Mouse (Mus musculus): ENCODE measurements around the gene R3hdm2. TPM values are rescaled to one million over a fixed set of nuclear protein-coding genes. Genes with fewer than 3 reads are reported as not detected.
A peak's percentile ranks its signal among the peaks of the same experiment; 100 is the strongest.

Gene R3hdm2
- total RNA-seq, 2 experiments from 2014 or later = 119 to 123 TPM

- DNase-seq = peak; percentile 64
Measured at GRCm38 (mm10) chr10:127353909-127354895, 25.9 kb upstream of the R3hdm2 start, which contains the start of gene Inhbe. Inhbe (minus strand) TSS chr10:127354411.

- no peak for DNase-seq
Measured at GRCm38 (mm10) chr10:127355336-127355735, 24.8 kb upstream of the R3hdm2 start.

- no peak for DNase-seq
Measured at GRCm38 (mm10) chr10:127360714-127361113, 19.4 kb upstream of the R3hdm2 start.

- DNase-seq = no peak
Measured at GRCm38 (mm10) chr10:127367116-127367515, 13.0 kb upstream of the R3hdm2 start.

GRCm38 (mm10) chr10:127368273-127368672, 11.9 kb upstream of the R3hdm2 start:
- no peak for DNase-seq

GRCm38 (mm10) chr10:127369834-127370820, 10.0 kb upstream of the R3hdm2 start, which contains the start of gene Inhbc:
Inhbc (minus strand) TSS chr10:127370431.
- no peak for DNase-seq

- DNase-seq = no peak
Measured at GRCm38 (mm10) chr10:127371023-127371422, 9.1 kb upstream of the R3hdm2 start.

- DNase-seq = no peak
Measured at GRCm38 (mm10) chr10:127377700-127378099, 2.4 kb upstream of the R3hdm2 start.

GRCm38 (mm10) chr10:127379654-127380053, 473 bp upstream of the R3hdm2 start:
- no peak for DNase-seq

- DNase-seq = peak; percentile 81
Measured at GRCm38 (mm10) chr10:127380767-127381742, 928 bp downstream of the R3hdm2 start.

- no peak for DNase-seq
Measured at GRCm38 (mm10) chr10:127381743-127382134, 1.6 kb downstream of the R3hdm2 start.

- no peak for DNase-seq
Measured at GRCm38 (mm10) chr10:127391774-127392173, 11.6 kb downstream of the R3hdm2 start.

- no peak for DNase-seq
Measured at GRCm38 (mm10) chr10:127404701-127405100, 24.6 kb downstream of the R3hdm2 start.

- DNase-seq = peak; percentile 72
Measured at GRCm38 (mm10) chr10:127407391-127407790, 27.3 kb downstream of the R3hdm2 start.

- DNase-seq = no peak
Measured at GRCm38 (mm10) chr10:127412101-127412500, 32.0 kb downstream of the R3hdm2 start.

- DNase-seq = no peak
Measured at GRCm38 (mm10) chr10:127412776-127413175, 32.6 kb downstream of the R3hdm2 start.

GRCm38 (mm10) chr10:127413585-127413984, 33.5 kb downstream of the R3hdm2 start:
- no peak for DNase-seq

- DNase-seq = peak; percentile 40
Measured at GRCm38 (mm10) chr10:127414141-127414540, 34.0 kb downstream of the R3hdm2 start.

GRCm38 (mm10) chr10:127420131-127420530, 40.0 kb downstream of the R3hdm2 start:
- DNase-seq = no peak

- DNase-seq = no peak
Measured at GRCm38 (mm10) chr10:127420676-127421353, 40.7 kb downstream of the R3hdm2 start.
